Mouse (Mus musculus): ENCODE results near the gene Kcng4.

DNA sequence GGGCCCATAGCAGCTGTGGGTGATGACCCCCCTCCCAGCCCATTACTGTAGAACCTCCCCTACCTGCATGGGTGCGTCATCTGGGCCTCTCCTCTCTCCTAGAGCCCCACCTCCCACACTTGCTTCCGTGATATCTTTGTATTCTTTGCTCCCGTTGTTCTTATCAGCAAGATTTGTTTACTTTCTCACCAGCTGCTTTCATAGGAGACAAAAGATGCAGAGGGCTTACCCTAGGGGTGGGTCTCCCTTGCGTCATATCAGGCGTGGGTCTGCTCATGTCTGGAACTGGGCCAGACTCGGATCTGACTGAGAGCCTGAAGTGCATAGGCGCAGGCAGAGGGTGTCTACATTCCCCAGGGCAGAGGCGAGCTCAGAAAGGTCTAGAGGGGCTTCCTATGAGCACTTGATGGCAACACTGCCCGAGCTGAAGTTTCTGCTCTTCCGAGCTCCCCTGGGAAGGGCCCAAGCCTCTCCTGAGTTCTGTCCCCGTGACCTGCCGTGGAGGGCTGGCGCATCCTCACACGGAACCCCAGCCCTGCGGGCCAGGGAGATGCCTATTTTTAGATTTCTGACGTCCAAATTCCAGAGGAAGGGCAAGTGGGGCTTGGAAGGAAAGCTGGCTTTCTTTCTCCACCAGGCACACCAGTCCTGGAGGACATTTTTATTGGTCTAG is 35.1 kb upstream of the Kcng4 start:
- no peak for TF ChIP-seq CTCF (IDR thresholded peaks at IDR 0.05)
- TF ChIP-seq POLR2A (IDR thresholded peaks at IDR 0.05; ENCODE audit: insufficient read depth, low read depth, low read length), result peak; percentile 71
- TF ChIP-seq EP300 (IDR thresholded peaks at IDR 0.05; ENCODE audit: insufficient read depth, low read depth, low read length), result 0 out of 2 replicates have a peak, but pooled peaks have one; percentile 50

All from heart, adult 2 months (tissue).